ENCODE assay signal across 7 mouse cellular contexts in genomic region chr5:33822456-33822855, GRCm38 (mm10). TPM values are rescaled to one million over a fixed set of nuclear protein-coding genes. Genes with fewer than 3 reads are reported as not detected.
DNase-seq lines count a peak whose midpoint lies in the region; ATAC-seq and TF ChIP-seq lines count a peak whose summit lies in the region.

No protein-coding gene starts in this region.

- no peak for TF ChIP-seq EP300 in CH12.LX (IDR thresholded peaks at IDR 0.05; ENCODE audit: low read length)

- H3K79me2 ChIP-seq in CH12.LX (replicated peaks; ENCODE audit: control insufficient read depth, extremely low read depth, insufficient read depth, poor library complexity, severe bottlenecking) = peaks cover 59% of the 10 kb centered on the region

- H3K36me3 ChIP-seq in CH12.LX (replicated peaks in 1 of 2; ENCODE audit: control insufficient read depth in 1 of 2, insufficient read depth in 1 of 2, low read length in 1 of 2) = peaks cover 0 to 19% of the 10 kb centered on the region in 2 experiments
- no peaks in the 10 kb centered on the region; the same call in 1 of the 2 replicates for H3K36me3 ChIP-seq in liver, embryonic 16.5 days (ENCODE audit: control insufficient read depth, insufficient read depth)
- H3K36me3 ChIP-seq in thymus, adult 2 months (ENCODE audit: control insufficient read depth, insufficient read depth, low read length) = no peaks in the 10 kb centered on the region

- TF ChIP-seq POLR2A in CH12.LX (IDR thresholded peaks at IDR 0.05; ENCODE audit: low read depth, low read length) = no peak
- no peak for TF ChIP-seq POLR2A in thymus, adult 2 months (IDR thresholded peaks at IDR 0.05; ENCODE audit: control insufficient read depth, extremely low read depth, insufficient read depth, low read length, poor library complexity)

- no peak for TF ChIP-seq RAD21 in CH12.LX (IDR thresholded peaks at IDR 0.05; ENCODE audit: low read depth, low read length)

- H3K4me2 ChIP-seq in CH12.LX (ENCODE audit: insufficient read depth, low read depth, poor library complexity, severe bottlenecking) = peak overlapping the region; percentile 98
- peak overlapping the region; percentile 100 for H3K4me2 ChIP-seq in liver, embryonic 16.5 days (ENCODE audit: low read depth, low read length)

- no peaks in the 10 kb centered on the region for H3K27me3 ChIP-seq in CH12.LX (replicated peaks)
- H3K27me3 ChIP-seq in liver, embryonic 16.5 days (ENCODE audit: control insufficient read depth, insufficient read depth, low read depth, low read length) = no peaks in the 10 kb centered on the region
- H3K27me3 ChIP-seq in thymus, adult 2 months (ENCODE audit: control insufficient read depth, insufficient read depth, low read length) = no peaks in the 10 kb centered on the region

- TF ChIP-seq CTCF in CH12.LX (conservative IDR thresholded peaks at IDR 0.05 in 1 of 2, IDR thresholded peaks at IDR 0.05 in 1 of 2; ENCODE audit: low read depth in 2 of 2, low read length in 2 of 2) = no peak
- no peak for TF ChIP-seq CTCF in thymus, adult 2 months (IDR thresholded peaks at IDR 0.05; ENCODE audit: borderline replicate concordance, control insufficient read depth, extremely low read depth, insufficient read depth, low read length, poor library complexity)

- H3K9me3 ChIP-seq in CH12.LX (replicated peaks; ENCODE audit: low read length) = no peaks in the 10 kb centered on the region
- no peaks in the 10 kb centered on the region for H3K9me3 ChIP-seq in liver, embryonic 16.5 days (replicated peaks; ENCODE audit: control insufficient read depth, low read length)

- H3K4me1 ChIP-seq in CH12.LX (ENCODE audit: control insufficient read depth in 1 of 2, insufficient read depth in 2 of 2) = peaks cover 3 to 53% of the 10 kb centered on the region in 2 experiments
- peaks cover 25% of the 10 kb centered on the region for H3K4me1 ChIP-seq in liver, embryonic 16.5 days (ENCODE audit: control insufficient read depth, low read depth, low read length)
- H3K4me1 ChIP-seq in thymus, adult 2 months (replicated peaks; ENCODE audit: control insufficient read depth, insufficient read depth, low read length) = peaks cover 16% of the 10 kb centered on the region

- WGBS in liver, embryonic 16.5 days (ENCODE audit: insufficient replicate concordance) = 34% methylated on average over 3 of the region's 3 CpGs
- 9% methylated on average over 3 of the region's 3 CpGs for WGBS in thymus, adult 2 months

- dilution Hi-C loops in CH12.LX (cut with MboI; ENCODE audit: extremely low pct_ligation_motif_present, extremely low pct_unique_long_range_greater_than_20kb, low sequenced_read_pairs) = no loop called here

- no peak overlapping the region for H3K27ac ChIP-seq in CH12.LX (ENCODE audit: insufficient read depth, low read depth)
- H3K27ac ChIP-seq in liver, embryonic 16.5 days (ENCODE audit: low read length) = no peak overlapping the region
- no peak overlapping the region for H3K27ac ChIP-seq in thymus, adult 2 months (ENCODE audit: control insufficient read depth, insufficient read depth, low read length)

- peak overlapping the region in 2 of 3 experiments; percentile 83 to 96 for H3K4me3 ChIP-seq in CH12.LX (replicated peaks in 1 of 3; ENCODE audit: low read depth in 2 of 3, low read length in 2 of 3, poor library complexity in 1 of 3)
- H3K4me3 ChIP-seq in liver, embryonic 16.5 days (ENCODE audit: low read depth, low read length) = peak overlapping the region; percentile 100
- H3K4me3 ChIP-seq in thymus, adult 2 months (ENCODE audit: control insufficient read depth, insufficient read depth, low read length) = no peak overlapping the region

- peak; percentile 47 for DNase-seq in 3T3-L1 (ENCODE audit: low read depth, low spot score)
- DNase-seq in CH12.LX (ENCODE audit: extremely low read depth) = no peak
- DNase-seq in thymus, adult 2 months = no peak
- no peak for DNase-seq in gastrocnemius, postnatal 10 days
- DNase-seq in right cerebral cortex, adult 18-20 months = no peak

- ATAC-seq in granulocyte monocyte progenitor cell, adult 5-6 weeks (replicated peaks; ENCODE audit: poor library complexity, severe bottlenecking) = peak; percentile 52
- no peak for ATAC-seq in liver, embryonic 16.5 days (ENCODE audit: low read depth)

- in situ Hi-C loops in CH12.LX (cut with MboI; ENCODE audit: low pct_ligation_motif_present, low pct_unique_long_range_greater_than_20kb, low sequenced_read_pairs) = no loop called here

- peak overlapping the region; percentile 88 for H3K9ac ChIP-seq in CH12.LX (ENCODE audit: insufficient read depth, low read depth)
- H3K9ac ChIP-seq in liver, embryonic 16.5 days (ENCODE audit: low read depth, low read length) = peak overlapping the region; percentile 28; the same call in 1 of the 2 replicates

TF ChIP-seq in CH12.LX, 34 proteins besides CTCF, POLR2A, EP300 and RAD21:
- no peak for TF ChIP-seq GABPA (IDR thresholded peaks at IDR 0.05; ENCODE audit: insufficient replicate concordance, low read depth, low read length)
- TF ChIP-seq CHD1 (IDR thresholded peaks at IDR 0.05; ENCODE audit: low read depth, low read length) = no peak
- no peak for TF ChIP-seq TCF12 (IDR thresholded peaks at IDR 0.05; ENCODE audit: low read depth, low read length)
- TF ChIP-seq ZKSCAN1 (IDR thresholded peaks at IDR 0.05; ENCODE audit: borderline replicate concordance, low read depth, low read length) = no peak
- no peak for TF ChIP-seq BHLHE40 (IDR thresholded peaks at IDR 0.05; ENCODE audit: low read depth, low read length)
- no peak for TF ChIP-seq E2F4 (IDR thresholded peaks at IDR 0.05; ENCODE audit: insufficient replicate concordance, low read depth, low read length)
- no peak for TF ChIP-seq POLR2AphosphoS2 (IDR thresholded peaks at IDR 0.05; ENCODE audit: low read depth, low read length)
- no peak for TF ChIP-seq SIN3A (IDR thresholded peaks at IDR 0.05; ENCODE audit: low read length)
- TF ChIP-seq KAT2A (IDR thresholded peaks at IDR 0.05; ENCODE audit: insufficient replicate concordance, low read length) = no peak
- no peak for TF ChIP-seq UBTF (IDR thresholded peaks at IDR 0.05; ENCODE audit: low read depth, low read length)
- TF ChIP-seq USF2 (conservative IDR thresholded peaks at IDR 0.05; ENCODE audit: low read depth, low read length) = no peak
- no peak for TF ChIP-seq ZMIZ1 (IDR thresholded peaks at IDR 0.05; ENCODE audit: low read depth, low read length)

RNA-seq across cellular contexts. Expression of gene Nsd2, which starts 1.9 kb away (rescaled TPM):
- total RNA-seq in CH12.LX (2012; rRNA removed) (55.0 and 63.3 TPM in 2 replicates), CH12.LX (2014; rRNA removed) (39.8 and 43.7 TPM in 2 replicates)
- 47.2 and 49.9 TPM in 2 replicates for polyA plus RNA-seq in CH12.LX (2012; ENCODE audit: insufficient read length, low read depth)
- 108 and 109 TPM in 2 replicates for total RNA-seq in granulocyte monocyte progenitor cell, adult 5-6 weeks (2014; fragmentation: Nextera tagmentation)
- total RNA-seq in granulocyte monocyte progenitor cell, adult 5-6 weeks (2017) = 108 and 136 TPM in 2 replicates
- polyA plus RNA-seq in liver, embryonic 16.5 days (2015; fragmentation: Nextera tagmentation; extraction: Ambion mirVana) = 17.1 and 20.2 TPM in 2 replicates
- 53.3 and 64.8 TPM in 2 replicates for polyA plus RNA-seq in thymus, adult 2 months (2012; rRNA removed)
- total RNA-seq in gastrocnemius, postnatal 10 days (2021) = 10 to 100 TPM; 29.4 to 41.1 TPM

RNA-seq across cellular contexts. Expression of gene Letm1, which starts 39.8 kb away (rescaled TPM):
- 21.8 and 25.7 TPM in 2 replicates for total RNA-seq in CH12.LX (2012; rRNA removed)
- total RNA-seq in CH12.LX (2014; rRNA removed) = 25.1 and 27.6 TPM in 2 replicates
- polyA plus RNA-seq in CH12.LX (2012; ENCODE audit: insufficient read length, low read depth) = 43.0 and 43.4 TPM in 2 replicates
- total RNA-seq in granulocyte monocyte progenitor cell, adult 5-6 weeks (2014; fragmentation: Nextera tagmentation) = 24.5 and 25.3 TPM in 2 replicates
- 19.9 and 22.3 TPM in 2 replicates for total RNA-seq in granulocyte monocyte progenitor cell, adult 5-6 weeks (2017)
- 12.9 and 14.7 TPM in 2 replicates for polyA plus RNA-seq in liver, embryonic 16.5 days (2015; fragmentation: Nextera tagmentation; extraction: Ambion mirVana)
- polyA plus RNA-seq in thymus, adult 2 months (2012; rRNA removed) = 69.5 and 82.9 TPM in 2 replicates
- total RNA-seq in gastrocnemius, postnatal 10 days (2021) = 10 to 100 TPM; 58.5 to 69.5 TPM
